Mouse (Mus musculus): ENCODE measurements around the gene Rpl23.

The Rpl23 gene

DNA sequence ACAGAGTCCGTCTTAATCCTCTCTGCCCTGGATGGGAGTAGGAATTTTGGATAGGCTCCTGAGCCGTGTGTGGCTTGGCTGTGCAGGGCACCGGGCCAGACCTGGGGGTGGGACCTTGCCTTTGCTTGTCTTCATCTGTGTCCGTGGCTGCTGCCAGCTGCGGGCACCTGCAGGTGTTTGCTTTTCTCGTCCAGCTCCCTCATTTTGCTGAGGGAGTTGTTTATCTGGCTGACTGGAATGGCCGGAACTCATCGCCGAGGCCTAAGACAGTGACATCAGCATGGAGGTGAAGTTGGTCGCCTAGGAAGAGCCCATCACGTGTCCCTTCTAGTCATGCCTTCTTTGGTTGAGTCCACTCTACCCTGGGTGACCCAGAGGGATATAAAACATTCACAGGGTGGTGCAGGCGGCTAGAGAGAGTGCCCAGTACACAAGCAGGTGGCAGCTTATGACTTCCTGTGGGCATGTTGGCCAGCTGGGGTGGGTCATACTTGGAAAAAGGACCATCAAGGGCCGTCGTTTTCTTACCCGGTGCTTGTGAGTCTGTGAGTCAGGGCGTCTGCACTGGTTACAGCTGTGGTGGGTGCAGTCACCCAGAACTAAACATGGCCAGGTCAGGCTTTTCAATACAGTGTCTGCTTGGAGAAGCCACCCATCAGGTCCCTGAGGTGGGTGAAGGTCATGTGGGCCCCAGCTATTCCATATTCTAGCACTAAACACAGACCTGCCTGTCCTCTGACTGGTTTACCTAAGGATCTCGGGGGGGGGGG, 31.7 kb upstream of the Rpl23 start:
- no peak for DNase-seq (ENCODE audit: low spot score)

DNA sequence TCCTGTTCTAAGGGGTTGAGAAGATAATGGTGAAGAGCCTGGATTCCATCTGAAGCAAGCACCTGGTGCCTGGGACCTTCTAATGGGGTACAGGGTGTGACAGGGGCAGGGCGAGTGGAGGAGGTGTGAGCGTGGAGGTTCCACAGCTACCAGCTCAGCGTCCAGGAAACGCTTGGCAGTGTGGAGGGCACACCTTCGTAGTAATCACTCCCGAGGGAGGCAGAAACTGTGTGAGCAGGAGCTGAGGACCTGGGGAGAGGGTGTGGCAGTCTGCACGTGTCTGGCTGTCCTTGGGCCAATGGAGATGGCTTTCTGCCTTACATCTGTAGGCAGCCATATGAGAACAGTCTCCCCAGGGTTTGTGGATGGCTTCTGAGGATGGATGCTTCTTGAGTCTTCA, 30.8 kb upstream of the Rpl23 start:
- no peak for DNase-seq (ENCODE audit: low spot score)

- no peak for DNase-seq (ENCODE audit: low spot score)
Measured at GRCm38 (mm10) chr11:97812491-97812921, 30.3 kb upstream of the Rpl23 start.

- peak; percentile 24 for DNase-seq (ENCODE audit: low spot score)
Measured at GRCm38 (mm10) chr11:97811569-97812362, 29.5 kb upstream of the Rpl23 start.

GRCm38 (mm10) chr11:97810970-97811369, 28.7 kb upstream of the Rpl23 start:
- DNase-seq (ENCODE audit: low spot score): no peak

DNA sequence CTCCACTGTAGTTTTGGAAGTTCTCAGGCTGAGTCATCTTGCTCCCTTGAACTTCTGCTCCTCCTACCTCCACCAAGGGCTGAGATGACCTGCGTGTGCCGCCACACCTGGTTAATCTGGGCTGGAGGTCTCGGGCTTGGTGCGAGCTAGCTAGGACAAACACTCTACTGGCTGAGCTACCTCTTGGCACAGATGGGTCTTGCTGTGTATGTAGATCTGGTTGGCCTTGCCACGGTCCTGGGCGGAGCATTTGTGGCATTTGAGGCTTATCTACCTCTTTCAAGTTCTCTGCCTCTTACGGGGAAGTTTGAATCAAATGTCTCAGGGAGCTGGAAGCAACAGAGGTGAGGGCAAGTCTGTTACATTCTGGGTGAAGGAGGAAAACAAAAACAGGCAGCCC, 28.1 kb upstream of the Rpl23 start:
- peak; percentile 29 for DNase-seq (ENCODE audit: low spot score)

DNA sequence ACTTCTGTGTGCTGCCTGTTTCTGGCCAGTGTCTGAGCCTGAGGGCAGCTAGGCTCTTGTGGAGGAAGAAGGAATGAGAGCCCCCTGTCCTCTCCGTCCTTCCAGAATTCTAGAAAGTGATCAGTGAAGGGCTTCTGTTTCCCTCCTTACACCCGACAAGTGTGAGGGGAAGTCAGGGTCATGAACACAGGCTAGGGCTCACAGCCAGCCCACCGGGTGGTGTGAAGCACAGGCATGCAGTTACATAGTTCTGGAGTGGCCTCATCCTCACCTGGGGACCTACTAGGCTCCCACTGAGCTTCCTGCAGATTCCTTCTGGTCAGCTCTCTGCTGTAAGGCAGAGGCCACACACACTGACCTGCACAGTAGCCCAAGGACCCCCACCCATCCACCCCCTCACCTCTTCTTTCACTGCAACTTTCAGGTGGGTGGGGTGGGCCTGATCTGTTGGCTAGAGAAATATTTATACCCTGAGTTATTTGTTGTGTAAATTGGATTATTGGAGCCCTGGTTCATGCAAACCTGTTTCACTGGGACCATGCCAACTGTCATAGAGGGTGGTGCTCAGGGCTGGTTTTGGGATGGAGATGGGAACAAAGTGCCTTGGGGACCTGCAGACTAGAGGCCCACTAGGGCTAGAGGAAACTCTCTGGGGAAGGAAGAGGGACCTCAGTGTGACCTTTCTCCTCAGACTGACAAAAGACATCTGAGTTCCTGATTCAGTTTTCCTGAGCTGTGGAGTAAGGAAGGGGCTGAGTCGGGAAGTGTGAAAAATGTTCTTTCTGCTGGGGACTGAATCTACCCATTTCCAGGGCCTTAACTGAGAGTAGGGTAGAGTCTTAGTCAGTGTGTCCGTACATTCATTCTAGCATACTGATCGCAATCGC, 27.2 kb upstream of the Rpl23 start:
- DNase-seq (ENCODE audit: low spot score): peak; percentile 16

GRCm38 (mm10) chr11:97808621-97809234, 26.5 kb upstream of the Rpl23 start:
- DNase-seq (ENCODE audit: low spot score): peak; percentile 36

DNA sequence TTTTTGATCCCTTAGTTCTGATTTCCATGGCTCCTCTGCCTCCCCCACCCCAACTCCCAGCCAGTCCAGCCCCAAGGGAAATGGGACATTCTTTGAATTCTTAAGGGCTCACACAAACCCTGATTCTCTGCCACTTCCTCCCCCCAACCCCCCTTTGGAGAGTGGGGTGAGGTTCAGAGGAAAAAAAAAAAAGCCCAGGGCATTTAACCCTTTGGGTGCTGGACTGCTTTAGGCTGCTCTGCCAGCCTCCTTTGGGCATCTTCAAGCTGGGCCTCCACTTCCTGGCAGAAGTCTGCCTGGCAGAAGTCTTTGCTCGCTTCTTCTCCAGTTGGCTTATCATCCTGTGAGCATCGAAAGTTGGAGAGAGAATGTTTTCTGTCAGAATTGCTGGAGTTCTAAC, 25.9 kb upstream of the Rpl23 start:
- DNase-seq (ENCODE audit: low spot score): no peak

DNA sequence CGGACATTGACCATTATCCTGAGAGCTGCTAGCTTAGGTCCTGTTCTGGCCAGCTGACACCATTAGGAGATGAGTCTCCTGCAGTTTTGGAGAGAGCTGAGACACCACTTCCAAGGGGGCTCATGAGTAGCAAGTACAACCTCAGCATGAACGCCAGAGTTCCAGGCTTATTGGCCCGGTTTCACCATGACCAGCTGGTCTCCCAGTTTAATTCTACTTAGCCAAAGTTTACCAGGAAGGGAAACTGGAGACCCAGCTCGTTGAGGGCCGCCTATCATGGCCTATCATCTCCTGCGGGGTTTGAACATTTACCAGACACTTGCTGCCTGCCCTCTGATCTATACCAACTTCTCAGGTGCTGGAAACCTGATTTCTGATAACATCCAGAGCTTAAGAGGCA, 25.4 kb upstream of the Rpl23 start:
- DNase-seq (ENCODE audit: low spot score): no peak

DNA sequence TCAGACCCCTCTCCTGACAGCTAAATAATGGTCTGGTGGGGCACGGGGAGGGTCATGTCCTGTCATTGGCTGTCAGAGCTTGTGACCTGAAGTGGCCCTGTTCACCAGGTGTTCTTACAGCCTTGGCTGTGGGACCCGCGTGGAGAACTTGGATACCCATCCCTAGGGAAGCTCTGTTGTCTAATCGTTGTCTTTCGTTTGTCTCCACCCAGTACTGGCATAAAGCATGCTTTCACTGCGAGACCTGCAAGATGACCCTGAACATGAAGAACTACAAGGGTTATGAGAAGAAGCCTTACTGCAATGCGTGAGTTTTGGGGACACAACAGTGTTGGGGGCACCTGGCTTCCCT, 24.4 kb upstream of the Rpl23 start:
- DNase-seq (ENCODE audit: low spot score): no peak

- DNase-seq (ENCODE audit: low spot score): no peak
Measured at GRCm38 (mm10) chr11:97805662-97806612, 23.7 kb upstream of the Rpl23 start.

DNA sequence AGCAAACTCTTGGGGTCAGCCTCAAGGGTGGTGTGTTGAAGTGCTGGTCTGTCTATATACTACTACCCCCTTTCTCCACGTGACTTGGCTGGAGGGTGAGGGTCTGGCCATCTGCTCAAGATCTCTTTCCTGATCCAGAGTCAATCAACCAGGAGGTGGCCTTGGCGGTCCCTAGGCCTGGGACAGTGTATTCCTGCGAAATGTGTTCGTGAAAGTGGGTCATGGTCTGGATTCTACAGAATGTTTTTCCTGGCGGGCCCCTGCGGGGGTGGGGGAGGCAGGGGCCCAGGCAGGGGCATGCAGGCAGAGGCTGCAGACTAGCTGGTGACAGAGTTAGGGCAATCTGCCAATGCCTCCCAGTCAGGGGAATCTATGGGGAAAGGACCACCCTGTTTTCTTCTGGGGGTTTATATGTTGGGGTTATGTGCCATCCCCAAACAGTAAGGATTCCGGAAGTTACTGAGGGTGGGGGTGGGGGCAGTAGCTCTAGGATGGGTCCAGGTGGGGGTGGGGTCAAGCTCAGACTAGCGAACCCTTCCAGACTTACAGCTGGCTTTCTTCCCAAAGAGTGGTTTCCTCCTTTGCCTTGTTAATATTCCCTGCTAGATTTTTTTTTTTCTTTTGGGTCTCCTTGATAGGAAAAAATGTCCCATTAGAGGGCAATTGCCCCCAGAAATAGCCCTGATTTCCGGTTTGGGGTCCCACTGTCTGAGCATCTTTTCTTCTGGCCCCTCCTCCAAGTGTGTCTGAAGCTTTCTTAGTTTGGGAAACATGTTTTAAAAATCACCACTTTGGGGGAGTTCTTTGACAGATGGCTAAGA, 22.8 kb upstream of the Rpl23 start:
- DNase-seq (ENCODE audit: low spot score): no peak

DNA sequence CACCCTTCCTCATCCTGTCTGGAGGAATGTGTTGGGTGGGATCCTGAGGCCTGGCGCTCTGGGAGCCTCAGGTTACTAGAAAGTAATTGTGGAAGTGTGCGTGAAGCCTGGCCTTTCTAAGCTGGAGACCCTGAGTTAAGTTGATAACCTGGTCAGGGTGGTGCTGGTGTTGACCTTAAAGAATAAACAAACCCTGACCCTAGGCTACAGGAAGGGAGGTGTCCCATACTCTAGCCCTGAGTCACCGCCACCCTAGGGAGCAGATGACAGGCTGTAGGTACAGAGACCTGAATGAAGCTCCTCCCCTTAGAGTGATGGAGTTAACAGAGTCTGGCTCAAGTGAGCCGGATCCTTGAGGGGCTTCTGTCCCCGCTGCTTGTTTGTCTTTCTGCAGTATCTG, 21.6 kb upstream of the Rpl23 start:
- no peak for DNase-seq (ENCODE audit: low spot score)

DNA sequence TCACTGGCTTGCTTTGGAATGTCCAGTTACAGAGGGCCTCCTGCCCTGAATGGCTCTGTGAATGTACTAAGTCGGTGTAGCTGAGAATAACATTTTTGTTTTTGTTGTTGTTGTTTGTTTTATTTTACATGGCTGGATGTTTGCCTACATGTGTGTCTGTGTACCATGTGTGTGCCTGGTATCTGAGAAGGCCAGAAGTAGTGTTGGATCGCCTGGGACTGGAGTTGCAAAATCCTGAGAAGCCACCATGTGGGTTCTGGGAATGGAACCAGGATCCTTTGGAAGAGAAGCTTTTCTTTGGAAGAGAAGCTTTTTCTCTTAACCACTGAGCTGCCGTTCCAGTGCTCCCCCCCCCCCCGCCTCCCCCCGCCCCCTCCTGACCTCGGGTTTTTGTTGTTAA, 20.3 kb upstream of the Rpl23 start:
- no peak for DNase-seq (ENCODE audit: low spot score)

- no peak for DNase-seq (ENCODE audit: low spot score)
Measured at GRCm38 (mm10) chr11:97802194-97802470, 19.9 kb upstream of the Rpl23 start.

DNA sequence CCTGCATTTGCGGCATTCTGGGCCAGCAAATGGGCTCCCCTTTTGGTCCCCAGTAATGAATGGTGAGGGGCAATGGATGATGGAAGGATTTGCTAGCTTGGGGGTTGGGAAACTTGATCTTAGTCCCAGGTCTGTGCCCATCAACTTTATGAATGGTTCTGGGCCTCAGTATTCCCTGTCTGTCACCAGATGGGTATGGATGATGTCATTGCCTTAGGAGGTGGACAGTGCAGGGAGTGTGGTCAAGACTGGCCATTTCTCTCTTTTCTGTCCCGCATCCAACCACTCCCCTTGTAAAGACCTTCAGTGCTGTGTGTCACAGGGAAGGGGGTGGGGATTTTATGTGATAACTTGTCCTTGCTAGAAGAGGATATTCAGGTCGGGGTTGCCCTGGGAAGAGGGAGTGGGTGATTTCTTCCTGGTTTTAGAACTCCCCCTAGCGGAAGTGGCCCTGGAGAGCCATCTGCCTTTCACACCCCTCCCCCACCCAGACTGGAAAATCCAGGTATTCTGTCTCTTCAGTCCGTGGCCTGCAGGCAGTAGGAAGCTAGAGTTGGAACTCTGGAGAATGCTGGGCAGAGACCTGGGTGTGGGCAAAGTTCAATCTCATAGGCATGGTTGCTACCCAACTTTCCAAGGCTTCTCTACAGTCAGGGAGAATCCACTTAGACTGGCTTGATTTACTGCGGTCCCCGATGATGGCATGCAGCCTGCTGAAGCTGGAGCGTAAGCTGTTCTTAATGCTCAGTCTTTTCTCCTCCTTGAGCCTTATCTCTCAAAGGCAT, 19.4 kb upstream of the Rpl23 start:
- no peak for DNase-seq (ENCODE audit: low spot score)

DNA sequence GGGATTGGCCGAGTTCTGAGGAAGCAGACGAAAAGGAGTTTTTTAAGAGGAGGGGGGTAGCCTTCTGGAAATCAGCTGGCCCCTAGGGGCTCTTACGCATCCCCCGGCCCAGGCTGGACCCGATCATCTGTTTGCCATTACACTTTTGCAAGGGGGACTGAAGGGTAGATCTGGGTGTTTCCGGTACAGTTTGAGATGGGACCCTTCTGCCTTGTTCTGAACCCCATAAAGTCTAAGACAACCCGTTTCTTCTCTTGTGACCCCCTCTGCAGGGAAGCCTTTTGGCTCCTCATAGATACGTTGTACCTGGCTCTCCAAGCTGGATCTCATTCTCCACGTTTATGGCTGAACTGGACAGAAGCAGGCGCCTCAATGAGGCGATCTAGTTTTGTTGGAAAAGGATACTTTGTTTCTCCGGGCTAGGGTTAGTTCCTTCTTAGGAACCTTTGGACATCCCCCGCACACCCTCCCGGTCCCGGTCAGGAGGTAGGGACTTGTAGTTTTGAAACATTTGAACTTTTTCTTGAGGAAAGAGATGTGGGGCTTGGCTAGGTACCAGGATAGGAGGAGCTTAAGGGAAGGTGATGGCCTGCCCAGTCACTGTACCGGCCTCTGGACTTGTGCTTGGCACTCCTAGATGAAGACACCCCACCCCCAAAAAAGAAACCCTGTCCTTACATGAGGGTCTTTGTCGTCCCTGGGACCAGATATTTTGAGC, 18.6 kb upstream of the Rpl23 start:
- no peak for DNase-seq (ENCODE audit: low spot score)

Data from urinary bladder, postnatal 25 days (tissue).